Mouse (Mus musculus) T-cell, adult 2 months (primary cell): ENCODE measurements around the gene Dscam.

Source experiments
- DNase-seq: peaks from one replicate; pipeline ENCODE4 v3.0.0; 2022; ENCODE audit warnings: low spot score

The Dscam gene

GRCm38 (mm10) chr16:96877271-96877670, 293.3 kb downstream of the Dscam start:
- DNase-seq, result no peak

GRCm38 (mm10) chr16:96872799-96873198, 297.8 kb downstream of the Dscam start:
- no peak for DNase-seq

DNA sequence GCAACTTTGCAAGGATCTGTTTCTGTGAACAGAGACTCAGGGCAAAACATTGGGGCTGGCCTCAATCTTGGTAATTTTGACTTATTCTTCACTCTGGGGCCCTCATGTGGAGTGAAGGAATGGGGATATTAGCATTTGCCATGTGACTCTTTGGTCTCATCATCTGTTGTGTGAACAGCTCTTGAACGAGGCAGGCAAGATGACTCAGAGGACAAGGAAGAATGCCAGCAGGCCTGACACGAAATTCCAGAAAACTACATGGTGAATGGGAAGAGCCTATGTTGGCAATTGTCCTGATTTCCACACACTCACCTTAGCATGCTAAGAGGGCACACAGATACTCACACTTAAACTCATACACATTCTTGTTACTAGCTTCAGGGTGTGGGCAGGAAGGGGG, 313.0 kb downstream of the Dscam start:
- DNase-seq, result no peak

DNA sequence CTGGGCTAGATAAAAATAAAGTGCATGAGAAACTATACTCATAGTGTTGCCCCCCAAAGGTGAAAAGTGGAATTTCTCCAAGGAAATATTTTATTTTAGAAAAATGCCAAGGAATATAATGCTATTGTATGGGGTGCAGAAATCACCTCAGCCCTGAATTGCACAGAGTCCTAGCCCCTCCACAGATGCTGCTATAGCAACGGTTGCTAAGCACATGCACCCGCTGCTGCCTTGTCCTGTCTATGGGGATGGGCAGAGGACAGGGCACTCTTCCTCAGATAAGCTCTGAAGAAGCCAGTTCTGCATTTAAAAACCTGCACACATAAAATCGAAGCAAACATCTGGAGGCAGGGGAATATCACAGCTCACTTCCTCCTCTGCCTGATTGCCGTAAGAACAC, 315.5 kb downstream of the Dscam start:
- DNase-seq, result no peak

- DNase-seq, result no peak
These were observed 318.2 kb downstream of the Dscam start for GRCm38 (mm10) chr16:96852383-96852782.

DNA sequence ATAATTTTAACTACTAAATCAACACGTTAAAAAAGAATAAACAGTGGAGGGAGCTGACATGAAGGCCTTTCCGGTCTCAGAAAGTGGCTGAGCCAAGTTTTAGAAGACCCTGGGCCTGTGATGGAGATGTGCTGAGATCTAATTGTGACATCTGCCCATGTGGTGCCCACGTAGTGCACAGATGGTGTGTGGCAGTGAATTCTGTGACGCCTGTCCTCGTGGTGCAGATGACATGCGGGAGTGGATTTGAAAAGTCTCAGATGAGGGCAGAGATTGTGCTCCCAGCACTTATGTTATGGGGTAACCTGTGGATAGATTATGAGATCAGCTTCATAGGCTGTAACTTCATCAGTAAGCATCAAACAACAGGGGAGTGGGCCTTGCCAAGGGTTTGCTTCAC, 321.6 kb downstream of the Dscam start:
- no peak for DNase-seq

GRCm38 (mm10) chr16:96846585-96846984, 324.0 kb downstream of the Dscam start:
- DNase-seq, result no peak

GRCm38 (mm10) chr16:96846113-96846512, 324.4 kb downstream of the Dscam start:
- DNase-seq, result no peak

DNA sequence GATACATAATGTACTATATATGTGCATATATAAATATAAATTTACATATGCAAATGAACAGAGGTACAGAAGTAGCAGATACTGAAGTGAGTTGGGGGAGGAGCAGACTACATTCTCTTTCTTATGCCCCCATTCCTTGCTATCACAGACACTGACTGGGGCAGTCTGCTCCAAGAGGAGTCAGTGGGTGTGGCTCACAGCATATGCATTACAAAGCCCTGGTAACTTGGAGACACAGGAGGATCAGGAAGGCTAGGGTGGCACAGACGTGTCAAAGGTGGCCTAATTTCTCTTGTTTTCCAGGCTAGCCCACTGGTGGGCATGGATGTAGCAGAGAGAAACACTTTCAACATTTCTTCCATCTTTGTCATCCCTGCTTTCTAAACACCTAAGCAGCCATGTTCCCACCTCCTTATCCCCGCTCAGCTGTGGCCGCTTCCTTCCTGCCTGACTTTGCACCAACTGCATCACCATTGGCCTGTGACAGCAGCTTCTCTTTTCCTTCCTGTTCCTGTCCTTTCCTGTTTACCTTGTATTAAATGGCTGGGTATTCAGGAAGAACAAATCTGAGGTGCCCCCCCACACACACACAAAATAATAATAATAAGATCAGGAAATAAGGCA, 325.0 kb downstream of the Dscam start:
- DNase-seq, result no peak

- no peak for DNase-seq
These were observed 326.7 kb downstream of the Dscam start for GRCm38 (mm10) chr16:96843691-96844400.

DNA sequence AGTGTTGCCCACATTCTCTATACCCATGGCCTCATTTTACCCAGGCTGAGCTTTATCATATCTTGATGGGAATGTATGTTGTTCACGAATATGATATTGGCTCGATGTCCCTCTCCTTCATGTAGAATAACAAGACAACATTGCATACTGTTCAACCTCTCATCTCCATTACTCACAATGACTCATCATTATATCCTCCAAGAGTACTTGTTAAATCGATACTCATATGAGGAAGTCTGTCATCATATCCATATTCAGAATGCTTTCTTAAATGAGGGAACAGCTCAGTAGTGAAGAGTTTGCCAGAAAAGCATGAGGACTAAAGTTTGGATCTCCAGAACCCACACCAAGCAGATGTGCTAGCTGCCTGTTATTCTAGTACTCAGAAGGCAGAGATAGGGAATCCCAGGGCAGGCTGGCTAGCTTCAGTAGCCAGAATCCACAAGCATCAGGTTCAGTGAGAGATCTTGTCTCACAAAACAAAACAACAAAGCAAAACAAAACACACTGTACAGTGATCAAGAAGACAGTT, 327.7 kb downstream of the Dscam start:
- DNase-seq, result no peak

DNA sequence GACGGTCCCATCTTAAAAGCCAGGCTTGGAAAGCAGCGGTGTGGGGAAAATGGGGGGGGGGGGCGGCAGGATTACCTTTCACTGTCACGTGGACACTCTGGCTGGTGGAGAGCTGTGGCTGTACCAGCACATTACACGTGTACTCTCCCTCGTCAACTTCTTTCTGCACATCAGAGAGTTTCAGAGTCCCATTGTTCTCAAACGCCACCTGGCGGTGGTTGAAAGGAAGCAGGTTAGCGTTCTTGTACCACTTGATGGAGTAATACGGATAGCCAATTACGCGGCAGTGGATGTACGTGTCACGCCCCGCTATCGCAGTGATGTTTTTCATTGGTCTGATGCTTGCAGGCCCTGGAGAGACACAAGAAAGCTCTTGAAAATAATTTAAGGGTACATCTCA, 350.9 kb downstream of the Dscam start:
- peak; percentile 18 for DNase-seq

DNA sequence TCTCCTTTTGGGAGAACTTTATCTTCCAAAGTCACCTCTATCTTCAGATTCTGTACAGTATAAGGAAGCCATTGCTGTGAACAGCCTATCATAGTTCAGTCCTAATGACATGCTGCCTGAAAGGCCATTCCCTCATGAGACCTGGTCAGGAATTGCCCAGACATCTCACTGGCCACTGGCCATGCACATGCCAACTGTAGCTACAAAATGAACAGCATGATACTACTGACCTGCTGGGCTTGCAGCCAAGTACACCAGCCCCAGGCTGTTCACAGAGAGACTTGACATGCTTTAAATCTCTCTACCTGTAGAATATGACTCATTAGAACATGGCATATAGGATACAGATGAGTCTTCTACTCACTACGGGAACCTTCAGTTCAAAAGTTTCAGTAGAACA, 364.3 kb downstream of the Dscam start:
- no peak for DNase-seq

DNA sequence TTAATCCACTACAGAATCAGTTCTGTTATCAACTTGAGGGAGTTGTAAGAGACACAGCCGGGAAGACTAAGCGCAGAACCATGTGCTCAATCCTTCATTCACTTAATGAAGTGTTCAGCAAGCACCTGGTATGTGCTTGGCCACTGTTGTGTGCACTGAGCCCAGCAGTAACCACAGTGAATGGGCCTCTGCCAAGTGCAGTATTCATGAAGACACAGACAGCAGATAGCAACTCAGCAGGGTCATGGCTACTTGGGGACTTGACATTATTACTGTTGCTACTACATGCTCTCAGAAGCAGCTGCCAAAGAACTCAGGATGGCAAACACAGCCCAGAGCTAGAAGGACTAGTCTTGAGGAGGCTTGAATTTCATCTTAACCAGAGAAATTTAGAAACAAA, 367.9 kb downstream of the Dscam start:
- DNase-seq, result no peak

DNA sequence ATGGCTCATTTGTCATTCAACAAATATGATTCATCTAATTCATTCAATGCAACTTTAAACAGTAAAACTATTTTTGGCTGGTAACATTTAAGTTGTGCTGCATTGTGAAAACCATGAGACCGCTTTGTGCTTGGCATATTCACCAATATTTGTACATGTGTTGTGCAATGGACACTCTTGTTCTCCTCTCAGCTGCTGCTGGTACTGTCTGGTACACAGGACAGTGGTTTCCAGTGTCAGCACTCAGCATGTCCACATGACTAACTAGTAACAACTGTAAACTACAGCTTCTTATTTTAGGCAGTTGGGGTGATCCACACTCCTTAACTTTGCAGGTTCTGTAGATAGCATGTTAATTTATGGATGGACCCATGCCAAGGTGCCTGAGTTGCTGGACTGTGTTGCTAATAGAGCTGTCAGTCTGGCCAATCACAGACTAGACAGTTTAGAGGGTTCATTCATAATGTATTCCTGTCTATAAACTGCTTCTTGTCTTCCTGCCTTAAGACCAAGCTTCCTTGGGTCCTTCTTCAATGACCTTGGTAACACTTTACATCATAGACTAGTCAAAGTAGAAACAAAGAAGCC, 368.8 kb downstream of the Dscam start:
- DNase-seq, result no peak

DNA sequence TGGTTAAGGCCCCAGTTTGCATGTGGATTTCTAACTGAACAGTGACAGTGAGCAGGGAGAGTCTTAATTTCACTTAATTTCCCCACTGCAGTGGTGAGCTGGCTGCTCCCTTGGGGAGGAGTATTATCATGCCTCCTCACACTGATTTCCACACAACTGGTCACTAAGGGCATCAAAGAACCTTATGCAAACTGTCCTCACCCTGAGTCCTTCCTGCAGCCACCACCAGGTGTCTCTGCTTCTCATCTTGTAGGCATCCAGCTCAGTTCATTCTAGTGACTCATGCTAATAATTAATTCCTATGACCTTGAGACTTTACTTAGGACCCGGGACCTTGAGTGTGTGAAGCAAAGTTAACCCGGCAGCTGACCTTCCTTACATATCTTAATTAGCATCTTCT, 375.1 kb downstream of the Dscam start:
- DNase-seq, result no peak

DNA sequence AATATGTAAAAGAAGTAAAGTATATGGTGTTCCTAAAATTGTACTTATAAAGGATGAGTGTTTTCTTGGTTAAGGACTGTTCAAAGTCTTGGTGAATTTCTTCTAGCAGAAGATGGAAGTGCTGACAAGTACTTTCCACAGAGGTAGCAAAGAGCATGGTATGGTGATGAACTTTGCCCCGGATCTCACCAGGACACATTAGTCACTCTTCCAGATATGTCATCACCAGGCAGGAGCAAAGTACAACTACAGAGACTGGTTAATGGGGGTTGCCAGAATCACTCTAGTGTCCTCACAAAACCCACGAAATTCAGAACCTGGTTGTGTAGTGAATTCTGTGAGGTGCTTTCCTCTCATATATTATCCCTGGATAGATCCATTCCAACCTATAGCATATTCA, 379.2 kb downstream of the Dscam start:
- no peak for DNase-seq

- no peak for DNase-seq
These were observed 382.3 kb downstream of the Dscam start for GRCm38 (mm10) chr16:96788286-96788685.

- no peak for DNase-seq
These were observed 391.5 kb downstream of the Dscam start for GRCm38 (mm10) chr16:96779021-96779420.

GRCm38 (mm10) chr16:96774245-96774644, 396.3 kb downstream of the Dscam start:
- DNase-seq, result no peak

GRCm38 (mm10) chr16:96767985-96768384, 402.6 kb downstream of the Dscam start:
- no peak for DNase-seq

DNA sequence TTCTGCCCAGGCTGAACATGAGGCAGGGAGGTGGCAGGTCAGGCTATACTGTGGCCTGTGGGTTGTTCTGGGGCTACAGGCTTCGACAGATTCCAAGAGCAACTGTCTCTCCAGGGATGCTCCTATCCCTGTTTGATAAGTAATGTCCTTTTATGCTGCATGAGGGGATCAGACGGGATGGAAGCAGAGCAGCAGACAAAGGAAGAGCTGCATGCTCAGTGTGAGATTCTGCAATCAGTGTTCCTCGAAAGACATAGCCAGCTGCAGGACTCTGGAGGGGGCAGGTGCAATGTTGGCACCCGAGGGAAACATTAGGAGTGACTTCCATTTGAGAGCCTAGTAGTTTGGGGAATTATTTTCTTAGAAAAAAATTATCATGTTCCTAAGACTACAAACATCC, 403.0 kb downstream of the Dscam start:
- no peak for DNase-seq

DNA sequence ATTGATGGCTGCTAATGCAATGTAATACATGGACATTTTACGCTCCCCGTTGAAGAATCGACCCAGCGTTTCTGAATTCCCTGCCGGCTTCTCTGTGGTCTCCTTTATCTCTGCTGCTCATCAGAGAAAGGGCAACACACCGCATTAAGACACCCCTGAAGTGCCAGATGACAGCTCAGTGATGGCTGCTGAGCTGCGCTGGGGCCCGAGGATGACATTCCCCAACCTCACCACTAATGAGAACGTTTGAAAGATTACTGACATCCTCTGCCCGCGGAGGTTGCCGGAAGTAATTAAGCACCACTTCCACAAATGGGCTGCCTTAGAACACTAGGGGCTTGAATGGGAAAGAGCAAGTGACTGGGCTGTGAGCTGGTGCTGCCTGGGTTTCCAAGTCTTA, 409.3 kb downstream of the Dscam start:
- DNase-seq, result no peak
